Mouse (Mus musculus) CD4-positive naive resting alpha-beta T cell, adult 57 days (primary cell): ENCODE data around the gene Pdia2. TPM values are rescaled to one million over a fixed set of nuclear protein-coding genes. Genes with fewer than 3 reads are reported as not detected.

Source experiments
- total RNA-seq: library from RNA; stranded (reverse); gene quantifications from one replicate; pipeline ENCODE4 v1.2.4, GENCODE M21; 2023

Gene Pdia2
- not detected for total RNA-seq

DNA sequence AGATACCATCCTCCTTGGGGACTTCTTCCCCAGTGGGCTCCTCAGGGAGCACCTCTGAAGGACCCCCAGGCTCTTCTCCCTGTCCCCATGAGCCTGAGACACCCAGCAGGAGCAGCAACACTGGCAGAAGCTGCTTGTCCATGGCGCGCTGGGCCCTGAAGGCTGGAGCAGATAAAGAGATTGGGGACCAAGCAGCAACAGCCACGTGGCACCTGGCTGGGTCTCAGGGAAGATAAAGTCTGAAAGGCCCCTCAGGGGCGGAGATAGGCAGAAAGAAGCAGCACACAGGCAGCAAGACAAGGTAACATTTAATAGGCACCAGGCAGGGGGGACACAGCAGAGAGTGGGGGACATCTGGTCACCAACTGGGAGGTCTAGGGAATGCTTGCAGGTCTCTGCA lies at the start of gene Pdia2:
Gene Pdia2 (minus strand): TSS at position 196 of the 400 bp plus-strand sequence.

DNA sequence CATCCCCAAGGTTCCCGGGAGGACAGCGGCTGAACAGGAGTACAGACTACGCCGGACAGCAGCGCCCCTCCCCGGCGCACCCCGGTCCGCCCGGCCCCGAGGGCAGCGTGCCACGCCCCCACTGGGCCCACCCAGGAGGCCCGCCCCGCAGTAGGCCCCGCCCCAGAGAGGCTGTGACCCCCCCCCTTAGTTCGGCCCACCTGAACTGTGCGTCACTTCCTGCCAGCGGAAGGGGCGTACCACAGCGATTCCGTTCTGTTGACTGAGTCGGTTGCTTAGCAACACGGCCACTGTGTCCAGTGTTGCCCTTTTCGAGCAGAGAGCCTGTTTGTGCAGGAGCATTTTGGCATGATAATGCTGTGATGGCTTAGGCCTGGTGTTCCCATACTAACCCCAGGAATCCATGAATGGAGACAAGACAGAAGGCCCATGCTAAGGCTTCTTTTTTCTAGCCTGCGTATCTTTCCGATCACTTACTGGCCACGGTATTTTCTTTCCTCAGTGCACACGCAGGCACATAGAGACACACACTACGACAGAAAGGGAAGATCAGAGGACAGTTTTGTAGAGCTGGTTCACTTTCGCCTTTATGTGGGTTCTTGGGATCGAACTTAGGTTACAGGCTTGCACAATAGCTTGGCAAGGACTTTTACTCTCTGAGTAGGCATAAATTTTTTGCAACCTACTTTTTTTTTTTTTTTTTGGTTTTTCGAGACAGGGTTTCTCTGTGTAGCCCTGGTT lies 45.4 kb upstream of the Pdia2 start, which contains the start of gene Fam234a:
Gene Fam234a (minus strand): TSS at position 142 of the 741 bp plus-strand sequence.

DNA sequence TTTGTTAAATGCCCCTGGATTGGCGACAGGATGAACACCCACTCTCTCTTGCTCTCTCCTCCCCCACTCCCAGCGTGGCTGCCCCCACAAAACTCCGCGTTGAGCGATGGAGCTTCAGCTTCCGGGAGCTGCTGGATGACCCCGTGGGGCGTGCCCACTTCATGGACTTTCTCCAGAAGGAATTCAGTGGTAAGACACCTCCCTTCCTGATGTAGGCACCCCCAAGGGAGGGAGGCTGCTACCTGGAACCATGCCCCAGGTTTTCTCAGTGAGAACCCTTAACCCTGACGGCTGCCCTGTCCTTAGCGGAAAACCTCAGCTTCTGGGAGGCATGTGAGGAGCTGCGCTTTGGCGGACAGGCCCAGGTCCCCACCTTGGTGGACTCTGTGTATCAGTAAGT lies 8.8 kb upstream of the Pdia2 start, which contains the start of gene Arhgdig:
Gene Arhgdig (minus strand): TSS at position 101 of the 400 bp plus-strand sequence.

DNA sequence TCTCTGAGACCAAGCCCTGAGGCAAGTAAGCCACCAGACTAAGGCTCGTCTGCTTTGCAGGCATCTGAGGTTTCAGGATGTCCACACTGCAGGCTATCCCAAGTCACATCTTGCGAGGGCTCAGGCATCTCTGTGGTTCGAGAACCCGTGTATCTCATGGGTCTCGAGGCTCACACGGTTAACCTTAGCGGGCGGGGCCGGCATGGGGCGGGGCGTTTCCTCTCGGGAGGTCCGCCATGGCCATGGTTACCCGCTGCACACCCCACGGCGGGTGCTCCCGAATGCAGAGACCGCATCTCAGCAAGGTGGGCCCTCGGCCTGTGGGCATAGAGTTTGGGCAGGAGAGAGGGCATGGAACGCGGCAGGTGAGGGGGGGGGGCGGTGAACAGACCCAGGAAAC lies 3.9 kb upstream of the Pdia2 start, which contains the start of gene Rgs11:
Gene Rgs11 (plus strand): TSS at position 215 of the 400 bp plus-strand sequence.

Other genes with a start within 250 kb of the Pdia2 start
- not detected for gene A930017K11Rik, start 246.5 kb downstream of the Pdia2 start, total RNA-seq
- 40.8 TPM for gene Capn15, start 213.3 kb downstream of the Pdia2 start, total RNA-seq
- gene Rab11fip3, start 129.5 kb downstream of the Pdia2 start, total RNA-seq, result 22.1 TPM
- 5.7 TPM for gene Decr2, start 108.8 kb downstream of the Pdia2 start, total RNA-seq
- 5.0 TPM for gene Nme4, start 103.5 kb downstream of the Pdia2 start, total RNA-seq
- gene Tmem8, start 85.8 kb downstream of the Pdia2 start, total RNA-seq, result 23.6 TPM
- gene Mrpl28, start 75.6 kb downstream of the Pdia2 start, total RNA-seq, result 41.8 TPM
- 115 TPM for gene Axin1, start 60.4 kb downstream of the Pdia2 start, total RNA-seq
- 28.9 TPM for gene Rgs11, start 3.9 kb upstream of the Pdia2 start, total RNA-seq
- gene Arhgdig, start 8.7 kb upstream of the Pdia2 start, total RNA-seq, result not detected
- 34.4 TPM for gene Fam234a, start 45.2 kb upstream of the Pdia2 start, total RNA-seq
- gene Luc7l, start 53.8 kb upstream of the Pdia2 start, total RNA-seq, result 113 TPM
- gene Neurl1b, start 215.7 kb upstream of the Pdia2 start, total RNA-seq, result 0.47 TPM